Mouse (Mus musculus) small intestine, adult 2 months (tissue): ENCODE data around the gene Iscu.

Experiments used
- CTCF ChIP-seq: fragments of 200-500 bp; IDR thresholded peaks from 2 replicates; pipeline ENCODE4 v1.5.1; 2012; ENCODE audit warnings: low read depth, mild to moderate bottlenecking, control low read depth, inconsistent platforms, low read length, moderate library complexity, mixed read lengths; ENCODE audit not compliant: insufficient replicate concordance, insufficient read length; ENCODE audit errors: extremely low read depth
- POLR2A ChIP-seq: fragments of 200-500 bp; IDR thresholded peaks from 2 replicates; pipeline ENCODE4 v1.6.1; 2012; ENCODE audit warnings: low read depth, mild to moderate bottlenecking, control low read depth, inconsistent platforms, low read length, moderate library complexity

- TF ChIP-seq CTCF, result no peak
- TF ChIP-seq POLR2A, result no peak
Measured at GRCm38 (mm10) chr5:113815041-113815389, 42.5 kb downstream of the Iscu start.
